Mouse (Mus musculus) left cerebral cortex, postnatal 36 days (tissue): ENCODE results near the gene Ccnc. TPM values are rescaled to one million over a fixed set of nuclear protein-coding genes. Genes with fewer than 3 reads are reported as not detected.
"Not testable (repeated sequence)": the region's sequence is repeated elsewhere in the genome, so short reads cannot be mapped to it uniquely, and the experiment has no call there.

Source experiments
- DNase-seq, 2 experiments: peaks; one replicate each; pipeline ENCODE4 v3.0.0; 2021 to 2022; ENCODE audit warnings: low spot score in 2 of 2, mixed read lengths in 1 of 2
- intact Hi-C: fragments of 180-260 bp; cut with DNase I; formaldehyde crosslinking; loops from one replicate; pipeline ENCODE4 v1.15.1; 2025
- total RNA-seq, 2 experiments: library from RNA; stranded (reverse); gene quantifications; 2 replicates each; pipeline ENCODE4 v1.2.3; 2021

Gene Ccnc
- total RNA-seq, 2 experiments from 2014 or later = 28.8 to 38.9 TPM

DNA sequence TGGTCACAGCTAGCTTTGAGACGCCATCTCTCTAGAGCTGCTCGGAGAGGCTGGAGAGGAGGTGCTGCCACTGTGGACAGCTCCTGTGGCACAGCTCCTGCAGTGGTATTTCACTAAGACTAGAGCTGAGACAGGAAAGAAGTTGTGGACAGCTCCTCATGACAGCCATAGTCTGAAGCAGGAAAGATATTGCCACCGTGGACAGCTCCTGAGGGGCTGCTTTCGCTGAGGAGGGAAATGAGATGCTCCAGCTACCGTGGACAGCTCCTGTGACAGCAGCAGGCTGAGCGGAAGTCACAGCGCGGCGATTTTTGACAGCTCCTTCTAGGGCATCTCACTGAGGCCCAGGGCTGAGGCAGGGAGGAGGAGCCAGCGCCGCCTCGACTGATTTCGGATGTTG is 15.4 kb upstream of the Ccnc start:
- intact Hi-C loops = no loop called here
- DNase-seq = no peak

DNA sequence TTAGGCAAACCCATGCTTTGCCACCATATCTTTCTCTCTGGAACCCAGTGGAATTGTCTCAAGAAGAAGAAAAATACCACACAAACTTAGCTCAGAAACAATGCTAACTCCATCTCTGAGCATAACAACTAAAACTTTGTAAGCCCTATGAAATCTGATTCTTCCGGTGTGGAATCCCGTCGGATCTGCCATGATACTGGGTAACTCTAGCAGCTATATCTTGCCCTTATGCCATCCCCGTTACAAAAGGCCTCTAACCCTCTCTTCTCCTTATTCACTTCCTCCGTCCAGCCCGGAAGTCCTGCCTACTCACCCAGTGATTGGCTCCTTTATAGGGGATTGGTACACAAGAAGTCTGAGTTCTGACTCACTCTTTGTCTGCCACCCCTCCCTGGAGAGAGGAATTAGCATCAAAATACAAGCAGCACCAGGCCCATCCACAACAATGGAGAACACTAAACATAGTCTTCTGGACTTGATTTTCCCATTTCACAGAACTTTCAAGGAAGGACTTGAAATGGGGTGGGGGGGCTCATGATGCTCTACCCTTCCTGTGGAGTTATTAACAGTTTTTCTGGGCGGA is 4.7 kb upstream of the Ccnc start:
- intact Hi-C loops = loop anchor here (10.0 kb wide), 1 partner anchor 278 kb away; no protein-coding TSS in a partner anchor
- no peak for DNase-seq

DNA sequence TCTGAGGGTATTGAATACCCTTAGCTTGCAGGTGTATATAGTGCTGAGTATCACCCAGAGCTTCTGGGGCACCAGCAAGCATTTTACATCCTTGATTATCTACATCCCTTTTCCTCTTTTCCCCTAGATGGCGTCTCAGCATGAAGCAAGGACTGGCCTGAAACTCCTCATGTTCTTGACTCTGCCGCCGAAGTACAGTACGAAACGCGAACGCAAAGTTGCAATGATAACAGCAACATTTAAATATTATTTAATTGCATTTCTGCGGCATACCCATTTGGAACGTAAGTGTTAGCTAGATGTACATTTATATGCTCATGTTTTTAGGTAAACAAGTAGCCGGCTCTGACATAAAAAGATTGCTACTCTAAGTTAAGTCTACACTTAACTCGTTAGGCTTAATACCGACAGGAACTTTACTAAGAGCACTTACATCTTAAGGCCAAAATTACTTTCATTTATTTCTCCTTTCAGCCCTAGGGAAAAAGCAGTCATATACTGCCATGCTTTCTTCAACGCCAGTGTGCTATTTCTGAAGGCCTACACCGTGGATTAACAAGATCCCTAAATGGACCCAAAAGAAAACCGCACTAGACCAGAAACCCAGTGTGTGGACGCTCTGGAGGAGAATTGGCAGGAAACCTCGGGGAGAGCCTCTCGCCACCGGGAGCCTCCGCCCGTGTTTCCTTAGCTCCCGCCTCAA is 438 bp upstream of the Ccnc start:
- intact Hi-C loops = loop anchor here (5.0 to 10.0 kb wide), 3 partner anchors 50 to 282 kb away; no protein-coding TSS in a partner anchor
- peak in 1 of 2 experiments; percentile 11 for DNase-seq

DNA sequence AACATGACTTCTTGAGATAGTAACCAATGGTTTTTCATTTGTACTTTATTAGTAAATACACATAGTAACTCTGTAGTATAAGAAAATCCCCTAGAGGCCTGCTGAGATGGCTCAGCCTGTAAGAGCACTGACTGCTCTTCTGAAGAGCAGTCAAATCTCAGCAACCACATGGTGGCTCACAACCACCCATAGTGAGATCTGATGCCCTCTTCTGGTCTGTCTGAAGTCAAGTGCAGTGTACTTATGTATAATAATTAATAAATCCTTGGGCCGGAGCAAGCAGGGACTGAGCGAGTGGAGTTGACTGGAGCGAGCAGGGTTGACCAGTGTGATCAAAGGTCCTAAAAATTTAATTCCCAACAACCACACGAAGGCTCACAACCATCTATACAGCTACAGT is 11.7 kb downstream of the Ccnc start:
- intact Hi-C loops = no loop called here
- no peak for DNase-seq

DNA sequence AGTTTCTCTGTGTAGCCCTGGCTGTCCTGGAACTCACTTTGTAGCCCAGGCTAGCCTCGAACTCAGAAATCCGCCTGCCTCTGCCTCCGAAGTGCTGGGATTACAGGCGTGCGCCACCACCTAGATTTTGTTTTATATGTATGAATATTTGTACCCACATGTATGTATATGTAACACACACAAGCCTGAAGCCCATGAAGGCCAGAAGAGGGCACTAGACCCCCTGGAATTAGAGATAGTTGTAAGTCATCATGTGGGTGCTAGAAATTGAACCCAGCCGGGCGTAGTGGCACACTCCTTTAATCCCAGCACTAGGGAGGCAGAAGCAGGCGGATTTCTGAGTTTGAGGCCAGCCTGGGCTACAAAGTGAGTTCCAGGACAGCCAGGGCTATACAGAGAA is 16.6 kb downstream of the Ccnc start:
- DNase-seq, intact Hi-C loops: not testable (repeated sequence)

DNA sequence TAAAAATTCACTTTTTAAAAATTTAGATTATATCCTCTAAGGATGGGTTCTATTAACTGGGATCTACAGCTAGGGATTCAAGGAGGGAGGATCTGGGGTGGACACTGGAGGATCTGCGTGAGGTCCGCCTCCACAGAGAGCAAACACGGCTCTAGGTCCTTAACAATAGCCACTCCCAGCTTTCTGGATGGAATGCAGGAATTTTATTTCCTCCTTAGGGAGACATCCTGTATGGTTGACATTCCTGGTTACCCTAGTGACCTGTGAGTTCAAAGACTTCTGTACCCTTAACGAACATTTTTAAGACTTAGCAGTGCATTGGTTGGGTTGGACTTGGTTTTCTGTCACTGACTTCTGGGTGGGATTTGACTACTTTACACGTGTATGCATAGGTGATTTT is 18.2 kb downstream of the Ccnc start:
- intact Hi-C loops = no loop called here
- no peak for DNase-seq

DNA sequence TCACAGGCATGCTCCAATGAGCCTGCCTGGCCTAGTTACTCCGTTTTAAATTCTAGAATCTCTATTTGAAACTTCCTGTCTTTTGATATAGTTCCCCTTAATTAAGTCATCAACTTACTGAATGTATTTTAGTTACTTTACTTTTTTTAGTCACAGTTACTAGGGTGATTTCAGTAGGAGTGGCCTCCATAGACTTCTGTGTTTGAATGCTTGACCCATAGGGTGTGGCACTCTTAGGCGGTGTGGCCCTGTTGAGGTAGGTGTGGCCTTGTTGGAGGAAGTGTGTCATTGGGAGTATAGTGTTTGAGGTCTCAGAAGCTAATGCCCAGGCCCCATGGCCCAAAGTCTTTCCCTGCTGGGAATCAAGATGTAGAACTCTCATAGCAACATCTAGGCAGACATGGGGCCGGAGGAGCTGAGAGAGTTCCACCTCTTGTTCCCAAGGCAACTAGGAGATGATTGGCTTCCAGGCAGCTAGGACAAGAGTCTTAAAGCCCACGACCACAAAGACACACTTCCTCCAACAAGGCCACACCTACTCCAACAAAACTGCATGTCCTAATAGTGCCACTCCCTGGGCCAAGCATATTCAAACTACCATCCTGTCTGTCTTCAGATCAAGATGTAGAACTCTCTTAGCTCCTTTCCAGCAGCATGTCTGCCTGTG is 27.8 kb downstream of the Ccnc start:
- intact Hi-C loops = no loop called here
- no peak for DNase-seq

DNA sequence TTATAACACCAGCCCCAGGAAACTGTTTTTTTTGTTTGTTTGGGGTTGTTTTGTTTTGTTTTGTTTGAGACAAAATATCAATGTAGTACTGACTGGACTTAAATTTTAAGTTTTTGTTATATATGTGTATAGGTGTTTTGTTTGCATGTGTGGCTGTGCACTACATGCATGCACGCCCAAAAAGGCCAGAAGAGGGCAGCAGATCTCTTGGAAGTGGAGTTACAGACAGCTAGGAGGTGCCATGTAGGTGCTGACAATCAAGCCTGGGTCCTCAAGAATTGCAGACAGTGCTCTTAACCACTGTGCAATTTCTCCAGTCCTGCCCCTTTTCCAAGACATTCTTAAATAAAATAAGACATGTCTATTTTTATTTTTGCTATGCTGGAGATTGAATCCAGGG is 31.4 kb downstream of the Ccnc start:
- DNase-seq = no peak
- intact Hi-C loops = no loop called here

DNA sequence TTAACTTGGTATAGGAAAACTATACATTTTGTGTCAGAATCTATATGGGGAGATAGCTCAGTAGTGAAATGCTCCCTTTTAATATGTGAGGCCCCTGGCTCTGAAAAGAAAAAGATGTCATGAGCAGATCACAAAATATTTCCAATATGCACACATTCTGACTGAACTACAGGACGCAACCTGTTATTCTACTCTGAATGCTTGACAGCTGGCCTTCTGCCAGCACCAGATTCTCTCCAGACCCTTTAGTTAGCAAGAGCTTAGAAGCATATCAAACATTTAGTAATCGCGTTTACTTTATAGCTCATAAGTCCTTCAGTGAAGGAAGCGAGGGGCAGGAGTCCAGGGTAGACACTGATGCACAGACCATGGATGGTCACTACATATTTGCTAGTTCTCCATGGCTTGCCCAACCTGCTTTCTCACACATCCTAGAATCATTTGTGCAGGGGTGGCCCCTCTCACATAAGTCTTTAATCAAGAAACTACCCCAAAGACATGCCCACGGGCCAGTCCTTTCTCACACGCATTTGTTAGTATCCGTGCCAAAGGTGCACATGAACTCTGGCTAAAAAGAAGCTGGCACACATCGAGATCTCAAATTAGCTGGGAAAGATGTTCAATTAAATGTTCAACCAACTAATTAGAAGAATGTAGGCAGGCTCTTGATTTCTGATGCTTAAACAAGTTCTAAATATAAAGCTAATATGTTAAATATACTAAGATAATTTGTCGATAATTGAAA is 34.1 kb downstream of the Ccnc start:
- intact Hi-C loops = no loop called here
- DNase-seq = no peak

DNA sequence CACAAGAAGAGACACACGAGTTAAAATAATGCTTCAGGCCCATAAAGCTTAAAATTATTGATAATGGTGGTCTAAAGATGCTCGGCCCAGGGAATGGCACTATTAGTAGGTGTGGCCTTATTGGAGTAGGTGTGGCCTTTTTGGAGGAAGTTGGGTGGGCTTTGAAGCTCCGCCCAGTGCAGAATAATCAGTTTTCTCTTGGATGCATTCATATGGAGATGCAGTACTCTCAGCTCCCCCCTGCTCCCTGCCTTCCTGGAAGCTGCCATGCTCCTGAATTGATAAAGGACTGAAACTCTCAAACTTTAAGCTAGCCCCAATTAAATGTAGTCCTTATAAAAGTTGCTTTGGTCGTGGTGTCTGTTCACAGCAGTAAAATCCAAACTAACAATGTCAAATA is 36.3 kb downstream of the Ccnc start:
- DNase-seq = no peak
- intact Hi-C loops = no loop called here

DNA sequence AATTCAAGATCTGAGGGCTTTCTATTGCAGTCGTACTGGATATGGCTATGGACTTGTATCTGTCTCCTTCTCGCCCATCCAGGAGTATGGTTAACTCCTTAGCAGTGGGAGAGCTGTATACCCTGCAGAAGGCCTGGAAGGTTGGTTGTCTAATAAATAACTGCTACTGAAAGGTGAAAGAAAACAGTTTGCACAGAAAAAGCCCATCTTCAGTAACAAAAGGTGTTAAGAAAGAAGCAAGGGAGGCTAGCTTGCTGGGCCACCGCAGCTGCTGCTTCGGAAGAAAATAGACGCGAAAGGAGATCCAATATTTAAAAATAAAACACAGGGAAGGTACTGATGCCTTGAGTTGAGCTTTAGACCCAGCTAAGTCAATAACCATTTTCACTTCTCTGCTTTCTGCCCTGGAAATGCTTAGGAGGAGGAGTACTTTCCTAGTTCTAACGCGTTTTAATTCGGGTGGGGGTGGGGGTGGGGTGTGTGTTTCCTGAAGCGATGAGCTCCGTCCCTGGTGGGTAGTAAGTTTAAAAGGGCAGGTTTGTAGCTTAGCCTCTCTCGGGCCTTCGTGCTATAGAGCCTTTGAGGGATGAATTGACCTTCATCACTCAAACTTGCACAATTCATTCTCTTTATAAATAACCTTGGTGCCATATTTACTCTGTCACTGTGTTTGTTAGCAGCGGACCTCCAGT is 38.8 kb downstream of the Ccnc start:
- intact Hi-C loops = no loop called here

DNA sequence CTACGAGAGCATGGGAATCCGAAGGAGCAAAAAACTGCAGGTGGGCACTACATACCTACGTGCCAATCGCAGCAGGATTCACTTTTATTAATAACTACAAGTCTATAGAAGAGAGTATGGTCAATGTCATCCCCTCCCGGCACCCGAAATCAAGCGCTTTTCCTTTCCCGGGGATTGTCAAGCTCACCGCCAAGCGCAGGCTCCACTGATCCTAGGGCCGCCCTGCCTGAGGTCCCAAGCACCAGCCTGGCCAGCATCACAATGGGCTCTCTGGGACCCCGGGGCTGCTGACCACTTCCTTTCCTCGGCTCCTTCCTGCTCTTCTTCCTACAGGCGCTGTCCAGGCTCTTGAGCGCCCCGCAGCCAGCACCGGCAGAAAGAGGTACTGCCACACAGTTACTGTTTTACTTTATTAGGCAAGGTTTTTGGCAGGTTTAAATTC is 39.4 kb downstream of the Ccnc start, which contains the start of the genes Usp45 and Tstd3:
TSS of gene Usp45 (plus strand) at position 294 of the 442 bp plus-strand sequence.
TSS of gene Tstd3 (minus strand) at position 350 of the 442 bp plus-strand sequence.
- intact Hi-C loops = no loop called here

More for the DNA sequence above, 38.8 kb downstream of the Ccnc start:
- DNase-seq = peak in 1 of 2 experiments; percentile 22

DNA sequence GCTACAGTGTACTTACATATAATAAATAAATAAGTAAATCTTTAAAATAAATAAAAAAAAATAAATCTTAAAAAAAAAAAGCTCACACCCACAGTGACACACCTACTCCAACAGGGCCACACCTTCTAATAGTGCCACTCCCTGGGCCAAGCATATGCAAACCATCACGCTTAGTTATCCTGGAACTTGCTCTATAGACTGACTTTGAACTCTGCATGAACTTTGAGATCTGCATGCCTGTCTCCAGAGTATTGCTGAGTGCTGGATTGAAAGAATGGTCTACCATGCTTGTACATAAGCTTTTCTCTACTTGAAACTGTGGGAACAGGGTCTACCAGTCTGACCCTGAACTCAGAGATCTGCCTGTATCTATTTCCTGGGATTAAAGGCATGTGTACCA is 43.6 kb downstream of the Ccnc start:
- DNase-seq = no peak
- intact Hi-C loops = no loop called here

More for the DNA sequence above, 39.4 kb downstream of the Ccnc start, which contains the start of the genes Usp45 and Tstd3:
- DNase-seq = peak; percentile 82 to 84

DNA sequence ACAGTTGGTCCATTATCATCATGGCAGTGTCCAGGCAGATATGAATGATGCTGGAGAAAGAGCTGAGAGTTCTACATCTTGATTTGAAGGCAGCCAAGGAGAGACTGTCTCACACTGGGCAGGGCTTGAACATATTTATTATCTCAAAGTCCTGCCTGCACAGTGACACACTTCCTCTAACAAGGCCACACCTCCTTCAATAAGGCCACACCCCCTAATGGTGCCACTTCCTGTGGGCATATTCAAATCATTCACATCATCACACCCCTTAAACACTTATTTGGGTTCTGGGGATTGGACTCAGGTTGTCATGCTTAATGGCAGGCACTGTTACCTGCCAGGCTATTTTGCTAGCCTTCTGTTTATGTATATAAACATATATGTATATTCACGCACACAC is 44.8 kb downstream of the Ccnc start:
- intact Hi-C loops = no loop called here
- no peak for DNase-seq

DNA sequence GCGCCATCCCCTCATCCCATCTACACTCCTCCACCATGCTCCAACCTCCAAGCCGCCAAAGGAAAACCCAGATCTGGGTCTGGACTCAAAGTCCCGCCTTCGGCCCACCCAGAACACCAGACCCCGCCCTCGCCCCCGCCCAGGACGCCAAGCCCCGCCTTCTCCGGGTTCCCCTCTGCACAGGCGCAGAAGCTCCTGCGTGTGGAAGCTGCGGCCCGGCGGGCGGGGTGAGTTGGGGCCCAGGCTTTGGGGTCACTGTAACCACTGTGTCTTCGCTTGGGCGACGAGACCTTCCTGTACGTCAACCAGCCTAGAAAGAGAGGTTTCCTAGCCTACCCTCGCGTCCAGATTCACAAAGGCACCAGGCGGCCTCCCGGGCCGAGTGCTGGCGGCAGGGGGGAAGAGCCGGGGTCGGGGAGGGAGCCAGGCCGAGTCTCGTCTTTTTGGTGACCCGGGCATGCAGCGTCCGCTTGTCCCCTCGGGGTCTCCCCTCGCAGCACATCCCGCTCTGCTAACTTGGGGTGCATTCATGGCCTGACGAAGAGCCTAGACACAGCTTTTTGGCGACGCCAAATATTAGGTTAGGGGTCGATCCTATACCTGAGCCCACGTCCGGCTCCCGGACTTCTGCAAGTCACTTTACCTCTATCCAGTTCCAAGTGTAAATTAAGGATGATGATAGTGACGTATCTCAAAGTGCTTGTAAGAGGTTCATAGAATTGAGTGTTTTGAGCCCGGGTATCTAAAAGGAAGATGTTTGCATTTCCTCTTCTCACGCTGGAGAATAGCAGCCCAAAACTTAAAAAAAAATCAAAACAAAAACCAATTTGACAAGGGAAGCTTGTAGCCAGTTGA is 48.8 kb downstream of the Ccnc start:
- DNase-seq = peak; percentile 88 to 90
- intact Hi-C loops = loop anchor here (5.0 kb wide), 1 partner anchor 49 kb away; the partner anchor contains the start of gene Ccnc

DNA sequence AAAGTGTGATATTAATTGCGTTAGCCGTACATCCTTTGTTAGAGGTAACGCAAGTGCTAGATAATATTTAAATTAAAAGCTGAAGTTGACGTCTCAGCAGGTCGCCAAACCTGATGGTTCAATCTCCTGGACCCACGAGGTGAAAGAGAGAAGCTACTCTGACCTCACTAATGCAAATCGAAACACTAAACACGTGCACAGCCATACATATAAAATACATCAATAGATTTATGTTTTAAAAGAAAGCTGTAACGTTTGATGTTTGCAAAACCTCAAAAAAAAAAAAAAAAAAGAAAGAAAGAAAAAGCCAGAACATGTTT is 49.4 kb downstream of the Ccnc start:
- DNase-seq = no peak
- intact Hi-C loops = loop anchor here (5.0 kb wide), 1 partner anchor 50 kb away; the partner anchor contains the start of gene Ccnc

DNA sequence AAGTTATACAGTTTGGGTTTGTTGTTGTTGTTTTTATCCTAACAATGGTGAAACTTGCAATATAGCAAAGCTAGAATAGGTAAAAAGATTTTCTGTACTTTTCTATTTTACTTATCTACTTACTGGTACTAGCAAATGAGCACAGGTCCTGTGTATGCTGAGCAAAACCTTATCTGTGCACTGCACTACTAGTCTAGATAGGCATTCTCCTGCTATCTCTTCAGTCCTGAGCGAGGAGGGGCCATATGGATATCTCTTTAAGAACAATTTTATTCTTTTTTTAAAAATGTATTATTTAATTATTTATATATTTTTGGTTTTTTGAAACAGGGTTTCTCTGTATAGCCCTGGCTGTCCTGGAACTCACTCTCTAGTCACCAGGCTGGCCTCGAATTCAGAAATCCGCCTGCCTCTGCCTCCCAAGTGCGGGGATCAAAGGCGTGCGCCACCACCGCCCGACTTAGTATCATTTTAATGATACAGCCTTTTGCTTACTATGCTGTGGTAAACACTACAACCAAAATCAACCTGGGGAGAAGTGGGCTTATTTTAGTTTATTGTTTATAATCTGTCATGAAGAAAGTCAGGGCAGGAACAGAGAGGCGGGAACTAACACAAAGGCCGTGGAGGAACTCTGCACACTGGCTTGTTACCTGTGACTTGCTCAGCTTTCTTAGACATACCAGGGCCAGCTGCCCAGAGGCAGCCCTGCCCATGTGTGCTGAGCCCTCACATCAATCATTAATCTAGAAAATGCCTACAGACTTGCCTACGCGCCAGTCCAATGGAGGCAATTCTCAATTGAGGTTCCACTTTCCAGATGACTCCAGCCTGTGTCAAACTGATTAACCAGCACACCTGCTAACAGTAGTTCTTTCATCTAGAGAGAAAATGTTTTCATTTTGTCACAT is 53.6 kb downstream of the Ccnc start:
- no peak for DNase-seq
- intact Hi-C loops = no loop called here
